Mouse (Mus musculus): Measurements from ENCODE around the gene BC035044. TPM values are rescaled to one million over a fixed set of nuclear protein-coding genes. Genes with fewer than 3 reads are reported as not detected.
A peak's percentile ranks its signal among the peaks of the same experiment; 100 is the strongest.

The BC035044 gene
- polyA plus RNA-seq, 1 experiment, result 1.4 TPM

DNA sequence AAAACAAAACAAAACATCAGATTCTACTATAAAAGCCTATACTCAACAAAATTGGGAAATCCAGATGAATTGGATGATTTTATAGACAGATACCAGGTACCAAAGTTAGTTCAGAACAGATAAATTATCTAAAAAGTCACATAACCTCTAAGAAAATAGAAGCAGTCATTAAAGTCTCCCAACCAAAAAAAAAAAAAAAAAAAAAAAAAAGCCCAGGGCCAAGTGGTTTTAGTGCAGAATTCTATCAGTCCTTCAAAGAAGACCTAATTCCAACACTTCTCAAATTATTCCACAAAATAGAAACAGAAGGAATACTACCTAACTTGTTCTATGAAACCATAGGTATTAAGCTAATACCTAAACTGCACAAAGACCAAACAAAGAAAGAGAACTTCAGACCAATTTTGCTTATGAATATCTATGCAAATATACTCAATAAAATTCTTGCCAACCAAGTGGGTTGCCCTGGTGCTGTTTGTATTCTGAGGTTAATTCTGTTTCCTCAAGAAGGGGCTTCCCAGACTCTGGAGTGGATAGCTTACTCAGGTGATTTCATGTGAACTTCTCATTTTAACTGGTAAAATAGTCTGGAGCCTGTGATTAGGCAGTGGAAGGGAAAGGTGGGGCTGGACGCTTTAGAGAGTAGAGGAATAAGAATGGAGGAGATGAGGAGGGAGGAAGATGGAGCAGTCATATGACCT is 18.9 kb downstream of the BC035044 start:
- no peak overlapping the region for H3K27ac ChIP-seq (ENCODE audit: insufficient read depth, low read depth, low read length)
- no peak for TF ChIP-seq POLR2A (IDR thresholded peaks at IDR 0.05; ENCODE audit: borderline replicate concordance, low read depth, low read length)
- no peak for TF ChIP-seq CTCF (IDR thresholded peaks at IDR 0.05; ENCODE audit: low read depth, low read length)
- H3K4me3 ChIP-seq (ENCODE audit: insufficient read depth, low read length), result no peak overlapping the region
- no peaks in the 10 kb centered on the region for H3K4me1 ChIP-seq (ENCODE audit: control insufficient read depth, insufficient read depth, low read length)

DNA sequence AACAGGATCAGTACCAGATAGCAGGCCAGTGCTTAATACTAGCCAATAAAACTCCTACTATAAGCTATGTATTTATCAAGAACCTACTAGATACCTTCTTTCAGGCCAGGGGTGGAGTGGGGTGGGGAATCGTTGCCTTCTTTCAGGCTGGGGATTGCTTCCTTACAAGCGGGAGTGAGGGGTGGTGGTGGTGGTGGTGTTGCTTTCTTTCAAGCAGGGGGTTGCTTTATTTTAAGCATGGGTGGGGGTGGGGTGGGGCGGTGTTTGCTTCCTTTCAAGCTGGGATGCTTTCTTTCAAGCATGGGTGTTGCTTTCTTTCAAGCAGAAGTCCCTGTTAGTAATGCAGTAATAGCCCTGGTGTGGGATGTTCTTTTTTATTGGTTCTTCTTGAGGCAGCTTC is 22.1 kb downstream of the BC035044 start:
- Histone ChIP-seq H3K4me1 (ENCODE audit: control insufficient read depth, insufficient read depth, low read length) (no peaks in the 10 kb centered on the region), H3K27ac (ENCODE audit: insufficient read depth, low read depth, low read length) (no peak overlapping the region), H3K4me3 (ENCODE audit: insufficient read depth, low read length) (no peak overlapping the region)
- TF ChIP-seq CTCF (IDR thresholded peaks at IDR 0.05; ENCODE audit: low read depth, low read length) (no peak), POLR2A (IDR thresholded peaks at IDR 0.05; ENCODE audit: borderline replicate concordance, low read depth, low read length) (no peak)

DNA sequence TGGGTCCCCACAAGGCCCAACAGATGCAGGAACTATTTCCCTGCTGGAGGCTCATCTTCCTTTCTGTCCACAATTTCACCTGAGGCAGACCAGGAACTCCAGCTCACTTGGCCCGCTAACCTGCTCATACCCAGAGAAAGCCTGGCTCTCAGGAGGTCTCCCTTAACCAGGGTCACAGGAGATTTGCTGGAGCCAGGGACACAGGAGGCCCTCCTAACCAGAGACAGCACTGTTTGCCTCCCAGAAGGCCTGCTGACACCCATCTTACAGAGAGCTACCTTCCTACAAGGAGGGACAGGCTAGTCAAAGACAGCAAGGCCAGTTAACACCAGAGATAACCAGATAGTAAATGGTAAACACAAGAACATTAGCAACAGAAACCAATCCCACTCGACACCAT is 33.0 kb downstream of the BC035044 start:
- TF ChIP-seq POLR2A (IDR thresholded peaks at IDR 0.05; ENCODE audit: borderline replicate concordance, low read depth, low read length) (no peak), CTCF (IDR thresholded peaks at IDR 0.05; ENCODE audit: low read depth, low read length) (no peak)
- Histone ChIP-seq H3K27ac (ENCODE audit: insufficient read depth, low read depth, low read length) (no peak overlapping the region), H3K4me1 (ENCODE audit: control insufficient read depth, insufficient read depth, low read length) (peaks cover 11% of the 10 kb centered on the region), H3K4me3 (ENCODE audit: insufficient read depth, low read length) (no peak overlapping the region)

DNA sequence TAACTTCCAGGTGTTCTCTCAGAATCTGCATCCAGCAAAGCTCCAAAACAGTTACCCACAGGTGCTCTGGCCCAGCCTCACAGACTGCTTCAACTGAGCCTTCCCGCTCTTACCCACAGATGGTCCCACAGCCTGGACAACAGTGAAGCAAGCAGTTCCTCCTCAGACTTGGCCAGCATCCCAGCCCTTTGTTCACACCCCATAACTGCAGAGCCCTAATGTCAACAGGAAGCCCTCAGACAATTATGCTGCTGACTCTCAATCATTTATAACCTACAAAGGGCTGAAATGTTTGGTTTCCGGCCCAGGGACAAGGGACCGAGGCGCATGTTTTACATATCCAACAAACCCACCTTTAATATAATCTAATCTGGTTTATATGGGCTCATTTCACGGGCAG is 34.7 kb downstream of the BC035044 start:
- no peak overlapping the region for H3K4me3 ChIP-seq (ENCODE audit: insufficient read depth, low read length)
- H3K27ac ChIP-seq (ENCODE audit: insufficient read depth, low read depth, low read length), result peak overlapping the region; percentile 61
- no peak for TF ChIP-seq CTCF (IDR thresholded peaks at IDR 0.05; ENCODE audit: low read depth, low read length)
- no peak for TF ChIP-seq POLR2A (IDR thresholded peaks at IDR 0.05; ENCODE audit: borderline replicate concordance, low read depth, low read length)
- peaks cover 29% of the 10 kb centered on the region for H3K4me1 ChIP-seq (ENCODE audit: control insufficient read depth, insufficient read depth, low read length)

DNA sequence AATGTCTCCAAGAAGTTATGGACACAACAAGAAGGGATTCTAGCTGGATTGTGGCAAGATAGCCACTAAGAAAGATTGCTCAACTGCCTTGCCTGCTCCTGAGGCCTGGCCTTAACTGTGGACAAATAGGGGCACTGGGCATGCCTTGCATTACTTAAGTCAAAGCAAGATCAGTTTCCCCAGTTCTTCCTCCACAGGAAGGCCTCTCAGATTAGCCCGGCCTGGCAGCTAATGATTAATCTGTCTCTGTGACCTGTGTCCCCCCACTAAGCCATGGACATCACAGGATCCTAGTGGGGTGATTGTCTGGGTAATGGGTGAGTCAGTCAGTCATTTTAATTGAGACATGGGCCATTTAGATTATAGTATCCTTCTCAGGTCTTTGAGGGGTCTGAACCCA is 35.4 kb downstream of the BC035044 start:
- Histone ChIP-seq H3K27ac (ENCODE audit: insufficient read depth, low read depth, low read length) (no peak overlapping the region), H3K4me3 (ENCODE audit: insufficient read depth, low read length) (no peak overlapping the region), H3K4me1 (ENCODE audit: control insufficient read depth, insufficient read depth, low read length) (peaks cover 34% of the 10 kb centered on the region)
- TF ChIP-seq CTCF (IDR thresholded peaks at IDR 0.05; ENCODE audit: low read depth, low read length) (no peak), POLR2A (IDR thresholded peaks at IDR 0.05; ENCODE audit: borderline replicate concordance, low read depth, low read length) (no peak)

DNA sequence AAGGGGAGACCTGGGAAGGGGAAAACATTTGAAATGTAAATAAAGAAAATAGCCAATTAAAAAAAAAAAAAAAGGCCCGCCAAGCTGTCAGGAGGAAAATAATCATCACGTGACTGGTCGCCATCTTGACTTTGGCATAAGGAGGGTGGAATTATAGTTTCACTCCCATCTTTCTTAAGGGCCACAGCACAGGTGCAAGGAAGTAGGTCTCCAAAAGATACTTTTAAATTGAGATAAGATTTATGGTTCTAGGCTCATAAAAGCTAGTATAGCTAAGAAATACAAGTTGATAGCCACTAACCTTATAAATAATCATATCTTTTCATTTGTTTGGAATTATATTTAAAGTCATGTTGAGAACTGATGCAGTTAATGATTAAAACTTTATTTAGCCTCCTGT is 36.0 kb downstream of the BC035044 start:
- H3K27ac ChIP-seq (ENCODE audit: insufficient read depth, low read depth, low read length), result no peak overlapping the region
- H3K4me1 ChIP-seq (ENCODE audit: control insufficient read depth, insufficient read depth, low read length), result peaks cover 39% of the 10 kb centered on the region
- H3K4me3 ChIP-seq (ENCODE audit: insufficient read depth, low read length), result no peak overlapping the region
- TF ChIP-seq CTCF (IDR thresholded peaks at IDR 0.05; ENCODE audit: low read depth, low read length), result no peak

DNA sequence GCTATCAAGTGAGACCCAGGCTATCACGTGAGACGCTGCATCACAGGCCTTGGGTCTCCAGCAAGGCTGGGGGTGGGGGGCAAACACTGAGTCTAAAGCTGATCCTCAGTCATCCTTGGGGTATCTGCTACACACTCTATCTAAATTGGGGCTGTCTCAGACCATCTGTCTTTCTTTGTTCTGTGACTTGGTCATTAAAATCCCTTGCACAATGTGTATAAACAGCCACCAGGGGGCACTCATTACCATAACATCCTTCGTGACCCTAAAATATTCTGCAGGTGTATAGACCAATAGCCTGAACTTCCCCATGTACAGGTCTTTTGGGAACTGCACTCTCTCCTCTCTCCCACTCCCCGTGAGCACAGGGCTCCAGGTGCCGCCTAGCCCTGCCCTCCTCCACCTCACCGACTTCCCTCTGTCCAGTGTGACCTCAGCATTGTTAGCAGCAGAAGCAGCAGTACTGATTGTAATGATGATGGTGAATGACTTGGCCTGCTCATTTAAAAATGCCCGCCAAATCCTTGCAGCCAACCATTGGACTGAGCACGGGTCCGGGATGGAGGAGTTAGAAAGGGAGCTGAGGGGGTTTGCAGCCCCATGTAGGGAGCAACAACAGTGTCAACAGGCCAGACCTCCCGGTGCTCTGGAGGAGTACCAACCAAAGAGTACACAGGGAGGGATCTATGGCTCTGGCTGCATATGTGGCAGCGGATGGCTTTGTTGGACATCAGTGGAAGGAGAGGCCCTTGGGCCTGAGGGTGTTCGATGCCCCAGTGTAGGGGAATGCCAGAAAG is 36.7 kb downstream of the BC035044 start:
- Histone ChIP-seq H3K4me3 (ENCODE audit: insufficient read depth, low read length) (no peak overlapping the region), H3K4me1 (ENCODE audit: control insufficient read depth, insufficient read depth, low read length) (peaks cover 45% of the 10 kb centered on the region), H3K27ac (ENCODE audit: insufficient read depth, low read depth, low read length) (no peak overlapping the region)
- TF ChIP-seq POLR2A (IDR thresholded peaks at IDR 0.05; ENCODE audit: borderline replicate concordance, low read depth, low read length) (no peak), CTCF (IDR thresholded peaks at IDR 0.05; ENCODE audit: low read depth, low read length) (peak; percentile 44)

DNA sequence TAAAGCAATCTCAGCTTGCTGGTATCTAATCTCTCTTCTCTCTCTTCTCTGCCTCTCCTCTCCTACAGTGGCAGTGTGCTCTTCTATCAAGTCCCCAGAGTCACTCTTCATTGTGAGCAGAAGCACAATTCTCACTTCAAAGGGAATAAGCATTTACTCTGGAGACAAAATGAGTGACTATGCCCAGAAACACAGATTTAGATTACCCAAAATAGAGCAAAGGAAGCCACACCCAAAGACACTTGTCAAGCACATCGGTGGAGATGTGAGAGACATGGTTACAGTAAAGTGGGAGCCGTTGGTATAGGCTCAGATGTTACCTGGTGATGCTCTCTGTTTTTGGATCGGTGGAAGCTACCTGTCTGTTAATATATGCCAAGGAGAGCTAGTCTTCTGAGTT is 38.2 kb downstream of the BC035044 start:
- TF ChIP-seq POLR2A (IDR thresholded peaks at IDR 0.05; ENCODE audit: borderline replicate concordance, low read depth, low read length), result no peak
- TF ChIP-seq CTCF (IDR thresholded peaks at IDR 0.05; ENCODE audit: low read depth, low read length), result no peak
- Histone ChIP-seq H3K4me1 (ENCODE audit: control insufficient read depth, insufficient read depth, low read length) (peaks cover 52% of the 10 kb centered on the region), H3K4me3 (ENCODE audit: insufficient read depth, low read length) (no peak overlapping the region), H3K27ac (ENCODE audit: insufficient read depth, low read depth, low read length) (no peak overlapping the region)

DNA sequence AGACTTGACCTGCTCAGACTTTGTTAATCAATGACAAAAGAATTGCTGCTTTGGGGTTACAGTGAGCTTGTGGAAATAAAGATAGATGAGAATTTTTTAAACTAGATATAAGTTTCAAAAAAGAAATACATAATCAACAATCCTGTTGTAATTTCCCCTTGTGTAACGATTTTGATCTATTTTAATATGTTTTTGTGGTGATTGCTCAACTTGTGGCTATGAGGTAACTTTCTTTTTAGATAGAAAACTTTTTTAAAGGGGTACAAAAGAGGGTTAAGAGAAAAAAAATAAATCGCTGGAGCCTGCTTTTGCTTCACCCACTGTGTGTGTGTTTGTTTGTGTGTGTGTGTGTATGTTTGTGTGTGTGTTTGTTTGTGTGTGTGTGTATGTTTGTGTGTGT is 39.8 kb downstream of the BC035044 start:
- Histone ChIP-seq H3K27ac (ENCODE audit: insufficient read depth, low read depth, low read length) (peak overlapping the region; percentile 87), H3K4me1 (ENCODE audit: control insufficient read depth, insufficient read depth, low read length) (peaks cover 53% of the 10 kb centered on the region), H3K4me3 (ENCODE audit: insufficient read depth, low read length) (no peak overlapping the region)
- TF ChIP-seq POLR2A (IDR thresholded peaks at IDR 0.05; ENCODE audit: borderline replicate concordance, low read depth, low read length) (no peak), CTCF (IDR thresholded peaks at IDR 0.05; ENCODE audit: low read depth, low read length) (no peak)

DNA sequence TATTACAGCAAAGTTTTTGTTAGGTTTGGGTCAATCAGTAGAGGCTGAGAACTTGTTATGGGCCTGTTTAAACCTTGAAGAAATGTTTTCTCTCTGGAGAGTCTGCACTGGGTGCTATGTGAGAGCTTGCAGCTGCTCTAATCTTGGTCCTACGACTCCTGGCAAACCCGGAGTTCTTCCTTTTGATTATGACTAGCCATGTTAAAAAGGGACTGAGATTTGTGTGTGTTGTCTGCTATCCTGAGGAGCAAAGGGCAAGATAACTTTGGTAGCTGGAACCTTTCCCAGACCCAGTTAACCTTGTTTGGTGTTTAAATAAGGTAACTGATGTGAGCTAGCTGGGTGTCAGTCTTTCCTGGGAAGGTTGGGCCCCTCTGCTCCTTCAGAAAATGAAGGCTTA is 40.3 kb downstream of the BC035044 start:
- peak overlapping the region; percentile 87 for H3K27ac ChIP-seq (ENCODE audit: insufficient read depth, low read depth, low read length)

More for the DNA sequence above, 40.3 kb downstream of the BC035044 start:
- TF ChIP-seq POLR2A (IDR thresholded peaks at IDR 0.05; ENCODE audit: borderline replicate concordance, low read depth, low read length) (no peak), CTCF (IDR thresholded peaks at IDR 0.05; ENCODE audit: low read depth, low read length) (no peak)
- Histone ChIP-seq H3K4me3 (ENCODE audit: insufficient read depth, low read length) (no peak overlapping the region), H3K4me1 (ENCODE audit: control insufficient read depth, insufficient read depth, low read length) (peaks cover 50% of the 10 kb centered on the region)

All from bone marrow macrophage, adult 2 months (primary cell).